Mouse (Mus musculus): Measurements from ENCODE around the gene Hes5. TPM values are rescaled to one million over a fixed set of nuclear protein-coding genes. Genes with fewer than 3 reads are reported as not detected.

The Hes5 gene
- polyA plus RNA-seq, 1 experiment from 2014 or later = 154 TPM

DNA sequence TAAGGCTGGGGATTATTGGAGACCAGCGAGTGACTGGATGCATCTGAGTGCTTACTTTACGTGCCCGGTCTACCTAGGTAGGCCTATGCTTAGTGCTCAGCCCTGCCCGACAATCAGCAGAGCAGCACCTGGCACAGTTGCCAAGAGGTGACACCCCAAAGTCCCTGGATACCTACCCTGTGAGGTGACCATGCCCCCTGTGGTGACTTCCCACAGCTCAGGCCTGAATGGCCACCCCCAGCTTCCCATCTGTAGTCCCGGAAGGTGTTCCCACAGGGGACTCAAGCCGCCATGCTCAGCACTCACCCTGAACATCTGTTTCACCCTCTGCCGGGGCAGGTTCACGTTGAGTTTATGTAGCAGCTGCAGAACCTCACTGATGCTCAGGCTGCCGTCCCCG is 45.6 kb downstream of the Hes5 start:
- 67% methylated on average over 10 of the region's 10 CpGs for WGBS
- Histone ChIP-seq H3K9me3 (no peaks in the 10 kb centered on the region), H3K27ac (no peak overlapping the region)

DNA sequence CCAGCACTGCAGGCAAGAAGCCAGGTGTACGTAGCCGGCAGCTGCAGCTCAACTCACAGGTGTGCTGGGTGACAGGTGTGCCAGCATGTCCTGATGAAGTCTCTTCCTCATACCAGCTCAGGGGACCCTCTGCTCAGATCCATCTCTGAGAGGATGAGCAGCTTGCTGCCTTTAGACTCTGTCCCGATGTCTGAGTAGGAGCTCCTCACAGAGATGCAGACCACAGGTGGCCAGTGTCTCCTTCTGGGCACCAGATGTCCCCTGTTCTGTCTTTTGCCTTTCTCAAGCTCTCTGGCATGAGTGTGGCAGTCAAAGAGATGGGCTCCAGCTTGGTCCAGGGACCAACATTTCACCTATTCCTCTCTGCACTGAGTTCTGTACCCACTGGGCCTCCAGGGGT is 46.9 kb downstream of the Hes5 start:
- no peak overlapping the region for H3K4me3 ChIP-seq
- WGBS = 87% methylated on average over 3 of the region's 3 CpGs
- no peak overlapping the region for H3K27ac ChIP-seq
- H3K4me2 ChIP-seq = no peak overlapping the region
- no peaks in the 10 kb centered on the region for H3K9me3 ChIP-seq
- no peak overlapping the region for H3K9ac ChIP-seq
- H3K4me1 ChIP-seq (replicated peaks) = peaks cover 26% of the 10 kb centered on the region; the same call in 1 of the 2 replicates
- H3K36me3 ChIP-seq = no peaks in the 10 kb centered on the region
- peaks cover 4% of the 10 kb centered on the region; the same call in 1 of the 2 replicates for H3K27me3 ChIP-seq
- no peak for ATAC-seq (ENCODE audit: low FRiP score)

More for the DNA sequence above, 45.6 kb downstream of the Hes5 start:
- Histone ChIP-seq H3K4me2 (no peak overlapping the region), H3K4me3 (no peak overlapping the region), H3K9ac (no peak overlapping the region), H3K27me3 (peaks cover 4% of the 10 kb centered on the region; the same call in 1 of the 2 replicates), H3K36me3 (no peaks in the 10 kb centered on the region), H3K4me1 (replicated peaks) (peaks cover 21% of the 10 kb centered on the region; the same call in 1 of the 2 replicates)
- no peak for ATAC-seq (ENCODE audit: low FRiP score)

- ATAC-seq (ENCODE audit: low FRiP score) = no peak
Observed at GRCm38 (mm10) chr4:155008075-155008474, 47.4 kb downstream of the Hes5 start.

DNA sequence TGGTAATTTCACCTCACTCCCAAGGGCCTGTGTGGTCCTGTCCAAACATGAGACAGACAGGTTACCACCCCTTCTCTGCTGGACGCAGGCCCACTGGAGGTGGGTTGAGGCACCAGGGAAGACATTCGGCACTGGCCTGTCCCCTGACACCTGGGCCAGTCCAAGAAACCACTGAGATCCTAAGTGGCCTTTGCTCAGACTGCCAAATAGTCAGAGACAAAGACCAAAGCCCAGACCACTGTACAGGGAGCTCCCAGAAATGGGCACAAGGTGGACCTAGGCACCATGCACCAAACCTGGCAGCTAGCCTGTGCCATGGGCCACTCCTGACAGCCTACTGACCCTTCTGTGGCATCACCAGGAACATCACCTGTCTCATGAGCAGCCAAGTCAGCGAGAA is 48.5 kb downstream of the Hes5 start:
- Histone ChIP-seq H3K4me2 (no peak overlapping the region), H3K36me3 (no peaks in the 10 kb centered on the region), H3K27me3 (peaks cover 7% of the 10 kb centered on the region; the same call in 1 of the 2 replicates), H3K9me3 (no peaks in the 10 kb centered on the region), H3K4me3 (no peak overlapping the region), H3K9ac (no peak overlapping the region), H3K4me1 (replicated peaks) (peaks cover 37% of the 10 kb centered on the region), H3K27ac (no peak overlapping the region)
- 87% methylated on average over 3 of the region's 3 CpGs for whole genome bisulfite sequencing
- no peak for ATAC-seq (ENCODE audit: low FRiP score)

More at GRCm38 (mm10) chr4:155008075-155008474, 47.4 kb downstream of the Hes5 start:
- Histone ChIP-seq H3K9ac (no peak overlapping the region), H3K4me1 (replicated peaks) (peaks cover 28% of the 10 kb centered on the region; the same call in 1 of the 2 replicates), H3K27ac (no peak overlapping the region), H3K9me3 (no peaks in the 10 kb centered on the region), H3K4me2 (no peak overlapping the region), H3K36me3 (no peaks in the 10 kb centered on the region), H3K4me3 (no peak overlapping the region), H3K27me3 (peaks cover 4% of the 10 kb centered on the region; the same call in 1 of the 2 replicates)

GRCm38 (mm10) chr4:155010870-155011269 is 50.1 kb downstream of the Hes5 start:
- Histone ChIP-seq H3K4me2 (no peak overlapping the region), H3K9me3 (no peaks in the 10 kb centered on the region), H3K27me3 (peaks cover 7% of the 10 kb centered on the region; the same call in 1 of the 2 replicates), H3K4me1 (replicated peaks) (peaks cover 52% of the 10 kb centered on the region), H3K36me3 (no peaks in the 10 kb centered on the region), H3K4me3 (no peak overlapping the region), H3K9ac (no peak overlapping the region), H3K27ac (no peak overlapping the region)
- no peak for ATAC-seq (ENCODE audit: low FRiP score)
- WGBS = 78% methylated on average over 5 of the region's 5 CpGs

- 85% methylated on average over 8 of the region's 8 CpGs for WGBS
- H3K36me3 ChIP-seq = no peaks in the 10 kb centered on the region
- no peak overlapping the region for H3K27ac ChIP-seq
Observed at GRCm38 (mm10) chr4:155011312-155012025, 50.7 kb downstream of the Hes5 start.

More at GRCm38 (mm10) chr4:155011312-155012025, 50.7 kb downstream of the Hes5 start:
- H3K9me3 ChIP-seq = no peaks in the 10 kb centered on the region
- H3K9ac ChIP-seq = no peak overlapping the region
- no peak for ATAC-seq (ENCODE audit: low FRiP score)
- H3K4me3 ChIP-seq = no peak overlapping the region
- peaks cover 7% of the 10 kb centered on the region; the same call in 1 of the 2 replicates for H3K27me3 ChIP-seq
- H3K4me1 ChIP-seq (replicated peaks) = peaks cover 52% of the 10 kb centered on the region
- no peak overlapping the region for H3K4me2 ChIP-seq

Other genes starting within 250 kb of the Hes5 start
- gene Ttc34, start 123.5 kb upstream of the Hes5 start, polyA plus RNA-seq (2015; fragmentation: Nextera tagmentation; extraction: Ambion mirVana) = 0.56 and 0.57 TPM in 2 replicates
- 0.13 and 0.25 TPM in 2 replicates for gene Mmel1, start 91.3 kb upstream of the Hes5 start, polyA plus RNA-seq (2015; fragmentation: Nextera tagmentation; extraction: Ambion mirVana)
- 44.1 and 48.8 TPM in 2 replicates for gene Fam213b, start 61.8 kb upstream of the Hes5 start, polyA plus RNA-seq (2015; fragmentation: Nextera tagmentation; extraction: Ambion mirVana)
- 0.22 and 0.25 TPM in 2 replicates for gene Tnfrsf14, start 32.4 kb upstream of the Hes5 start, polyA plus RNA-seq (2015; fragmentation: Nextera tagmentation; extraction: Ambion mirVana)
- 37.4 and 38.1 TPM in 2 replicates for gene Pank4, start 3.2 kb downstream of the Hes5 start, polyA plus RNA-seq (2015; fragmentation: Nextera tagmentation; extraction: Ambion mirVana)
- gene Plch2, start 95.9 kb downstream of the Hes5 start, polyA plus RNA-seq (2015; fragmentation: Nextera tagmentation; extraction: Ambion mirVana) = 8.4 and 11.1 TPM in 2 replicates
- 18.6 and 24.2 TPM in 2 replicates for gene Pex10, start 106.1 kb downstream of the Hes5 start, polyA plus RNA-seq (2015; fragmentation: Nextera tagmentation; extraction: Ambion mirVana)
- 123 and 132 TPM in 2 replicates for gene Rer1, start 125.5 kb downstream of the Hes5 start, polyA plus RNA-seq (2015; fragmentation: Nextera tagmentation; extraction: Ambion mirVana)
- 7.1 and 8.0 TPM in 2 replicates for gene Morn1, start 125.7 kb downstream of the Hes5 start, polyA plus RNA-seq (2015; fragmentation: Nextera tagmentation; extraction: Ambion mirVana)

All from hindbrain, embryonic 13.5 days (tissue).